Mouse (Mus musculus): ENCODE measurements around the gene Ndst2.
A peak's percentile ranks its signal among the peaks of the same experiment; 100 is the strongest.
"Not testable (repeated sequence)": the region's sequence is repeated elsewhere in the genome, so short reads cannot be mapped to it uniquely, and the experiment has no call there.

Ndst2 gene

DNA sequence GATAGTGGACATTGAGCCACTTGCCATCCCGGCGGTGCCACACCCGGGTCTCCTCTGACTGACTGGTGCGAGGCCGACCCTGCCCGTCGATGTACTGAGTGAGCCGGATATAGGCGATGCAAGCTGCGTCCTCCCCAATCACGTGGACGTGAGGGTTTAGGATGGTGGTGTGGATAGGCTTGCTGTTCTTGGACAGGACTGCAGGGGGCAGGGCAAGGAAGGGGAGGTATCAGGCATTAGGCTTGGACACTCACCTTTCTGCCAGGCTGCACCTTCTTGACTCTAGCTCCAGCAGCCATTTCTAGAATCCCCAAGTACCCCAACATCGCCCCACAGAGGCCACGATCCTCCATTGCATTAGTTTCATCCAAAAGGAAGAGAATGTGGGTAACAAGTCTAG, 2.9 kb upstream of the Ndst2 start:
- DNase-seq (ENCODE audit: low spot score), result peak; percentile 65

DNA sequence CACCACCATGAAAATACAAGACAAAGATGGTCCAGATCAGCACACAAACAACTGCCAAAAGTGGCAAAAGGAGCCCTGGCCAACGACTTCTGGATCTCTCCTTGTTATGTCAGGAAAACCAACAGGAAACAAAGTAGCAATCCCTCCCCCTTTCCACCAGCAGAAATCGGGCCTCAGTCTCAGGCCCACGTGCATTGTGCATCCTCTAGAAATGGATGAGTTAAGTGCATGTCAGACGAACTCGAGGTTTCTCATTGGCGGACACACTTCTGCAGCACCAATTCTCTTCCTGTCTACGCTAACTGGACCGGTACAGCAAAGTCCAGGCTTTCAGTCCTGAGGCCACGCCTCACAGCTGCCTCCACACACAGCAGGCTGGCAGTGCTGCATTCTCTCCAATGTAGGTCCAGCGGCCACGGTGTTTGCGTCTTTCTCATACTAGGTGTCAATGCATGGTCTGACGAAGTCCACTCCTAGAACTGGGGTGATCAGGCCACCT, 1.6 kb upstream of the Ndst2 start:
- DNase-seq (ENCODE audit: low spot score), result no peak

- DNase-seq (ENCODE audit: low spot score), result no peak
Observed at GRCm38 (mm10) chr14:20735052-20735451, 690 bp upstream of the Ndst2 start.

DNA sequence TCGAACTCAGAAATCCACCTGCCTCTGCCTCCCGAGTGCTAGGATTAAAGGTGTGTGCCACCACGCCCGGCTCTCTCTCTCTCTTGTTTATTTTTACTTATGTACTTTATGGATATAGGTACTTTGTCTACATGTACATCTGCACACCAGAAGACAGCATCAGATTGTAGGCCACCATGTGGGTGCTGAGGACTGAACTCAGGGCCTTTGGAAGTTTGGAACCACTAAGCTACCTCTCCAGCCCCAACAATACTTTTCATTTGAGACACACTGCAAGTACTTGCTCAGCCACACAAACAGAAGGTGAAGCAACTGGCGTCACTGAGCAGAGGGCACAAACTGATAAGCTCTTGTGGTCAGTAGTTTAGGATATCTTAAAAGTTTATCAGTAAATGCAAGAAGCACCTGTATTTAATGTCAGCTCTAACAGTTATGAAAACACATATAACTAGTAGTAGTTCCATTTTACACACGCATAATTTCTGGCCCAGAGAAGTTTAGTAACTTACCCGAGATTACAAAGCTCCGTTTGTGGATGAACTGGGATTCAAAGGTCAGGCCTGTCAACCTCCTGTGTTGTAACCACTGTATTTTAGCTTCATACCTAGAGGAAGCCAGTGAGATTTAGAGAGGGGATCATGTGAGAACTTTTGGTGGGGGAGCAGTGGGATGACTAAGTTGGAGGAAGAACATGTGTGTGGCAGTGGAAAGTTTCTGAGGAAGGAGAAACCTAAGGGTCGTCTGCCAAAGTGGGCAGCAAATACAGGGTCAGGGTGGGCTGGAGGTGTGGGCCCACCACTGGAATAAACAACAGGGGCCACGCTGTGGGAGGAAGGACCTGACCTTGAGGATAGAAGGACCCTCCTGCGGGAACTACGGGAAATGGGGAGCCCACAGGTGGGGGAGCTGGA, 1.1 kb downstream of the Ndst2 start:
- no peak for DNase-seq (ENCODE audit: low spot score)

- no peak for DNase-seq (ENCODE audit: low spot score)
Observed at GRCm38 (mm10) chr14:20730853-20731602, 3.3 kb downstream of the Ndst2 start.

DNA sequence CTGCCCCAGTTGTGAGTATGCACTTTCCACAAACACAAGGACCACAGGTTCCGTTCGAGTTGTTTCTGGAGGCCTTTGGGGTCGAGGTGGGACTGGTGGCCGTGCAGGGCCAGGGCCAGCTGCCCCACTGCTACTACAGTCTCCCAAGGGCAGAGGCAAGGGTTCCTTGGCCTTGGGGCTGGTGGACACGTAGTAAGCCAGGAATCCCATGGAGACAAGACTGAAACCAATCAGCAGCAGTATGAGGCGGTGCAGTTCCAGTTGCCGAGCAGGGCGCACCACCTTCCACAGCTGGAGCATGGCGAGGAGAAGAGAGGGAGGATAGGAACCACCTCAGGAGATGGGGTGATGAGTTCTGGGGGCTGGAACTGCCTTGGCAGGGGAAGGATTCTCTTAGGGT, 4.5 kb downstream of the Ndst2 start:
- DNase-seq (ENCODE audit: low spot score), result no peak

DNA sequence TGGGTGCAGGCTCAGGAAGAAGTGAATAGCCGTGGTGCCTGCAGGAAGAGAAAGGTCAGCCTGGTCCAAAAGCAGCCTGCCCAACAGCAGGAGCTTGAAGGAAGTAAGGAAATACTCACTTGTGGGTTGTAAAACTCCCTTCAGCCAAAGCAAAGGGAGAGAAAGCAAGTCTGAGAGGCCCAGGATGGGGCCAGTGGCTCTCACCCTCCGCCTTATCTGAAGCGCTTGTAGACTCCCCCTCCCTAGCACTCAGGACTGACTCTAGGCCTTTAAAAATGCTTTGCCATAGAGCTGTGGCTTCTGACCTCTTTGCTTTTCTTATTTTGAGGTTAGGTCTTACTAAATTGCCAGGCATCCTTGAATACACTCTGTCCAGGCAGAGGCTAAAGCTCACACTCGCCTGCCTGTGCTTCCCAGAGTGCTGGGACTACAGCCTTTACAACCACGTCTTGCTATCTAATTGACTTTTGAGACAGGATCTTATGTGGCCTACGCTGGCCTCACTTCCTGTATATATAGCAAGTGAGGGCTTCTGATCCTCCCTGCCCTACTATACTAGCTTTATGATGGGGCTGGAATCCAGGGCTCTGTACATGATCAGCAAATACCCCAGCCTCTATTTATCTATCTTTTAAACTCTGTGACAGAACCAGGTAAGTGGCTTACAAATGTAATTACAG, 8.6 kb downstream of the Ndst2 start:
- DNase-seq (ENCODE audit: low spot score), result no peak

DNA sequence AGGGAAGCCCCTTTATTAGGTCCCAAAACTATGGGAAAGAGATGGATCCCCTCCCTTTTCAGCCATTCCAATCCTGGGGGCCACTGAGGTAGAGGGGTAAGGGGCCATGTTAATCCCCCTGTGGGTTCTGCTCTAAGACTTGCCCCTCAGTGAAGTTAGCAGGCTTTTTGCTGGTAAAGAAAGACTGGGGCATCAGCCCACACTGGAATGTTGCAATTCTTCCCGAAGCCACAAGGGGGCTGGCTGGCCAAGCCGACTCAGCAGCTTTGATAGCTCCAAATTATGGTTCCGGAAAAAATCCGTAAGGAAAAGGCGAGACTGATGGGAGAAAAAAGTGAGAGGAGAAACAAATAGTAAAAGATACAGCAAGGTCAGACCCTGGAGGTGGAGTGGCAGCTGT, 10.3 kb downstream of the Ndst2 start:
- peak; percentile 71 for DNase-seq (ENCODE audit: low spot score)

GRCm38 (mm10) chr14:20723006-20723405, 11.4 kb downstream of the Ndst2 start:
- DNase-seq (ENCODE audit: low spot score), result no peak

DNA sequence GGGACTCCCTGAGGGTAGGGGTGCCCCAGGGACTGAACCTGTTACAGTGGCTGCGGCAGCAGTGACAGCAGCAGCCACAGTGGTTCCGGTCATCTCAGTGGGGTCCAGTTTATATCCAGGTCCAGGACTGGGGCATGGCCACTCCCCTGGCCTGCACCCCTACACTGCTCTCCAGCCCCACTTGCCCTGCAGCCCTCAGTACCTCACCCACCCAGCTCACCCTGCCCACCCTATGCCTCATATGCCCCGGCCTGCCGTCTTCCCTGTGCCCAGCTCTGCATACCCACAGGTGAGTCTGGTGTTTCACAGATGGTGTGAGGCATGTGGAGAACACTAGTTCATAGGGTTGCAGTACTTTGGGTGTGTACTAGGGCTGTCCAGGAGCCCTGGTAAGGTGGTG, 13.0 kb downstream of the Ndst2 start:
- no peak for DNase-seq (ENCODE audit: low spot score)

- no peak for DNase-seq (ENCODE audit: low spot score)
Observed at GRCm38 (mm10) chr14:20719767-20720166, 14.6 kb downstream of the Ndst2 start.

DNA sequence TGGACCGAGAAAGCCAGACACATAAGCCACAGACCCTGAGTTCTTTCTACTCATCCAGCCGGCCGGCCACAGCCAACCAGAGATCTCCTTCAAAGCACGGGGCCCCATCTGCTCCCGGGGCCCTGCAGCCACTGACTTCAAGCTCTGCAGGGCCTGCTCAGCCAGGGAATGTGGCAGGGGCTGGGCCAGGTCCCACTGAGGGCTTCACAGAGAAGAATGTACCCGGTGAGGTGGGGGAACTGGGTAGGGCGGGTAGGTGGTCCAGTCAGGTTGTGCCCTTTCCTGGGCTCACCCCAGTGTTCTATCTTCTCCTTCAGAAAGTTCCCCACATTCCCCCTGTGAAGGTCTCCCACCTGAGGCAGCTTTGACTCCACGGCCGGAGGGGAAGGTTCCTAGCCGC, 15.9 kb downstream of the Ndst2 start:
- DNase-seq (ENCODE audit: low spot score), result no peak

- no peak for DNase-seq (ENCODE audit: low spot score)
Observed at GRCm38 (mm10) chr14:20713832-20714231, 20.5 kb downstream of the Ndst2 start.

DNA sequence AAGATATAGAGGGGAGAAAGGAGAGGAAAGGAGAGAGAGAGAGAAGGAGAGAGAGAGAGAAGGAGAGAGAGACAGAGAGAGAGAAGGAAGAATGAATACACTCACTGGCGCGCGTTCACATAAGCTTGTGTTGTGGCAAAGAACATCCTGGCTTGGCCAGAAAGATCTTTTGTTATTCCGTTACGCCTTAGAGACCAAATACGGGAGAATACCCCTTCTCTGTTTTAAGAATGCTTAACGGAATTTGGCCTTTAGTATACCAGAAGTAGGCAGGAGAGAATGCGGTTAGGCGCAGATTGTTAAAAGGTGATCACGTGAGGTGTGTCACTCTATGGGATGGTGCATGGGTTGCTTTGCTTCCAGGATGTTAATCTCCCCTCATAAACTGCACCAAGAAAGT, 26.1 kb downstream of the Ndst2 start:
- DNase-seq (ENCODE audit: low spot score), result no peak

DNA sequence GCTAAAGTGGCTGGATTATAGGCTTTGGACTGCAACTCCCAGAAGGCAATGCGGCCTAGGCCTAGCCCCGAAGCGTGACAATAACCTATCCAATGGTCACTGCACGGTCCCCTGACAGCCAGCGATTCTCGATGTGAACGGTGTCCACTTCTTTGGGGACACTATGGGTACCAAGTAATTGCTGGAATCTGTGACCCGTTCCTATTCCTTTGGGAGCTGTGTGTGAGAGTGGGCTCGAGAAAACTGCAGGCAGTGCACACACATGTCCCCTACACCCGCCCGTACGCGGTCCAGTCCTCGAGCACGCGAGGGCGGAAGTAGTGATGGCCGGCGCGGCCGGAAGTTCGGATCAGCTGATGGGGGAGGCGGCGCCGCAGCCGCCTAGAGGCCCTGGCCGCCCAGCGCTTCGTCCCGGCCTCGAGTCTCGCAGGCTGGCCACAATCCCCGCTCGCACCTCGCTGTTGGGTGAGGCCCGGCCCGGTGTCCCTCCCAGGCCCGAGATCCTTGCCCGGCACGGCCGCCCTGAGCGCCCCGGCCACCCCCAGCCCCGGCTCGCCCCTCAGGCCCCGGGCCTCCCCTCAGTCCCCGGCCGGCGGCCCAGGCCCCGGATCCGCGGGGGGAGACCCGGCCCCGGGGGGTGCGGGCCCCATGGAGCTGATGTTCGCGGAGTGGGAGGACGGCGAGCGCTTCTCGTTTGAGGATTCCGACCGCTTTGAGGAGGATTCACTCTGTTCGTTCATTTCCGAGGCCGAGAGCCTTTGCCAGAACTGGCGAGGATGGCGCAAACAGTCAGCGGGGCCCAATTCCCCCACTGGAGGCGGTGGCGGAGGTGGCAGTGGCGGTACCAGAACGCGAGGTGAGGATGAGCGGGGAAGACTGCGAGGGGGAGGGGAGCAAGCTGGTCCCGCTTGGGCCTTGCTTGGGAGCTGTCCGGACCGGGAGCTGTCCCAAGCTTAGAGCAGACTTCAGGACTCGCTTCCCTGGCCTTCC, 26.9 kb downstream of the Ndst2 start, which contains the start of gene Zswim8:
Zswim8 (plus strand) TSS at position 352 of the 990 bp plus-strand sequence.
- peak; percentile 95 for DNase-seq (ENCODE audit: low spot score)

- not testable (repeated sequence) for DNase-seq (ENCODE audit: low spot score)
Observed at GRCm38 (mm10) chr14:20703461-20703860, 30.9 kb downstream of the Ndst2 start.

- peak; percentile 97 for DNase-seq (ENCODE audit: low spot score)
Observed at GRCm38 (mm10) chr14:20702741-20703381, 31.5 kb downstream of the Ndst2 start, which contains the start of gene Chchd1. Gene Chchd1, plus strand, starts transcription at chr14:20703006.

DNA sequence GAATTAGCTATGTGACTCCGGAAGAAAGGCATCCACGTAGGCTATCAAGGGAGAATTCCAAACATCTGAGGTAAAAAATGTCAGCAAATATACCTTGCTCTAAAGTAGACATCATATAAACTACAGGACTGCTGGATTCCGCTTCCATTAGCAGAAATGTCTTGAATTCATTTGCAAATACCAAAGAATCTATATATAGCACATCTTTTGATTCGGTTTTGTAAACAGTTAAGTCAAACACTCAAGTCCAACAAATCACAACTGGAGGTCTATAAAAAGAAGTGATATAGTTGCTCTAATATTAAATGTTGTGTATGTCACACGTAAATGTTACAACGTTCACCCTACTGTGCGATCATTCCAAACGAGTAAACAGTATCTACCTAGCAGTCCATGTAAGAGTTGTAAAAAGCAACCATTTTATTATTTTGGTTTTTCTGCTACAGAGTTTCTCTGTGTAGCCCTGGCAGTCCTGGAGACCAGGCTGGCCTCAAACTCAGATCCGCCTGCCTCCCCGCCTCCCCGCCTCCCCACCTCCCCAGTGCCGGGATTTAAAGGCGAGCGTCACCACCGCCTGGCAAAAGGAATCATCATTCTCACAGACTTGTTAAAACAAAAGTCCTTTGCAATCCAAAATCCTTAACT, 32.1 kb downstream of the Ndst2 start:
- no peak for DNase-seq (ENCODE audit: low spot score)

DNA sequence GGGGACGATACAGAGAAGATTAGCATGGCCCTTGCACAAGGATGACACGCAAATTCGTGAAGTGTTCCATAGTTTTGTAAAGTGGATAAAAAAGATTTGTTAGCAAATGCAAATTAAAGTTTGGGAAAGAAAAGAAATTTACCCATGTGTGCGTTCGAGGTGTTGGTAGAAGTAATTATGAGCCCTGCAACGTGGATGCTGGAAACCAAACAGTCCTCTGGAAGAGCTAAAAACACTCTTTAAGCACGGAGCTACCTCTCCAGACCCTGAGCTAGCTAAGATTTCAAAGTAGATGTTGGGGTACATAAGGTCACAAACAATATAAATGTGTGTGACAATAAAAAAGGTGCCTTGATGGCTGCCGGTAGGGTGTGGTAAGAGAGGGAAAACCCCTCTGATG, 32.8 kb downstream of the Ndst2 start:
- no peak for DNase-seq (ENCODE audit: low spot score)

GRCm38 (mm10) chr14:20700362-20700761, 34.0 kb downstream of the Ndst2 start:
- no peak for DNase-seq (ENCODE audit: low spot score)
